Mouse (Mus musculus): ENCODE data around the gene Lin52. TPM values are rescaled to one million over a fixed set of nuclear protein-coding genes. Genes with fewer than 3 reads are reported as not detected.

The Lin52 gene
- total RNA-seq, 2 experiments from 2014 or later: 21.3 to 24.6 TPM

- intact Hi-C loops (cut with DNase I): loop anchor here (10.0 kb wide), 1 partner anchor 295 kb away; no protein-coding TSS in a partner anchor
- no peak for DNase-seq (ENCODE audit: low spot score in 2 of 2)
These were observed 8.6 kb downstream of the Lin52 start for GRCm38 (mm10) chr12:84459845-84460244.

- no peak for DNase-seq (ENCODE audit: low spot score in 2 of 2)
These were observed 10.2 kb downstream of the Lin52 start for GRCm38 (mm10) chr12:84461416-84461815.

GRCm38 (mm10) chr12:84462856-84463255 lies 11.6 kb downstream of the Lin52 start:
- intact Hi-C loops (cut with DNase I): loop anchor here (10.0 kb wide), 1 partner anchor 292 kb away; no protein-coding TSS in a partner anchor
- no peak for DNase-seq (ENCODE audit: low spot score in 2 of 2)

More at GRCm38 (mm10) chr12:84461416-84461815, 10.2 kb downstream of the Lin52 start:
- intact Hi-C loops (cut with DNase I): loop anchor here (10.0 kb wide), 1 partner anchor 293 kb away; no protein-coding TSS in a partner anchor

- no peak for DNase-seq (ENCODE audit: low spot score in 2 of 2)
- intact Hi-C loops (cut with DNase I): loop anchor here (2.0 to 10.0 kb wide), 2 partner anchors 120 to 286 kb away; no protein-coding TSS in a partner anchor
These were observed 17.5 kb downstream of the Lin52 start for GRCm38 (mm10) chr12:84468701-84469100.

GRCm38 (mm10) chr12:84478937-84479336 lies 27.7 kb downstream of the Lin52 start:
- no peak for DNase-seq (ENCODE audit: low spot score in 2 of 2)
- intact Hi-C loops (cut with DNase I): no loop called here

GRCm38 (mm10) chr12:84481251-84481650 lies 30.0 kb downstream of the Lin52 start:
- no peak for DNase-seq (ENCODE audit: low spot score in 2 of 2)
- intact Hi-C loops (cut with DNase I): no loop called here

GRCm38 (mm10) chr12:84482778-84483585 lies 31.8 kb downstream of the Lin52 start:
- intact Hi-C loops (cut with DNase I): no loop called here
- DNase-seq (ENCODE audit: low spot score in 2 of 2): no peak

- intact Hi-C loops (cut with DNase I): no loop called here
- DNase-seq (ENCODE audit: low spot score in 2 of 2): no peak
These were observed 36.3 kb downstream of the Lin52 start for GRCm38 (mm10) chr12:84487324-84488056.

- DNase-seq (ENCODE audit: low spot score in 2 of 2): no peak
- intact Hi-C loops (cut with DNase I): no loop called here
These were observed 45.6 kb downstream of the Lin52 start for GRCm38 (mm10) chr12:84496795-84497194.

GRCm38 (mm10) chr12:84500528-84501263 lies 49.5 kb downstream of the Lin52 start:
- intact Hi-C loops (cut with DNase I): no loop called here

GRCm38 (mm10) chr12:84501278-84501677 lies 50.1 kb downstream of the Lin52 start:
- DNase-seq (ENCODE audit: low spot score in 2 of 2): no peak
- intact Hi-C loops (cut with DNase I): no loop called here

More at GRCm38 (mm10) chr12:84500528-84501263, 49.5 kb downstream of the Lin52 start:
- DNase-seq (ENCODE audit: low spot score in 2 of 2): no peak

- no peak for DNase-seq (ENCODE audit: low spot score in 2 of 2)
- intact Hi-C loops (cut with DNase I): no loop called here
These were observed 55.6 kb downstream of the Lin52 start for GRCm38 (mm10) chr12:84506856-84507255.

- intact Hi-C loops (cut with DNase I): no loop called here
- DNase-seq (ENCODE audit: low spot score in 2 of 2): no peak
These were observed 60.8 kb downstream of the Lin52 start for GRCm38 (mm10) chr12:84512016-84512415.

- DNase-seq (ENCODE audit: low spot score in 2 of 2): no peak
- intact Hi-C loops (cut with DNase I): no loop called here
These were observed 64.3 kb downstream of the Lin52 start for GRCm38 (mm10) chr12:84515486-84515885.

GRCm38 (mm10) chr12:84516642-84517041 lies 65.4 kb downstream of the Lin52 start:
- intact Hi-C loops (cut with DNase I): no loop called here

GRCm38 (mm10) chr12:84518018-84518417 lies 66.8 kb downstream of the Lin52 start:
- DNase-seq (ENCODE audit: low spot score in 2 of 2): no peak
- intact Hi-C loops (cut with DNase I): no loop called here

More at GRCm38 (mm10) chr12:84516642-84517041, 65.4 kb downstream of the Lin52 start:
- no peak for DNase-seq (ENCODE audit: low spot score in 2 of 2)

- intact Hi-C loops (cut with DNase I): no loop called here
- DNase-seq (ENCODE audit: low spot score in 2 of 2): no peak
These were observed 72.5 kb downstream of the Lin52 start for GRCm38 (mm10) chr12:84523728-84524127.

GRCm38 (mm10) chr12:84524147-84525050 lies 73.2 kb downstream of the Lin52 start:
- intact Hi-C loops (cut with DNase I): no loop called here
- no peak for DNase-seq (ENCODE audit: low spot score in 2 of 2)

- no peak for DNase-seq (ENCODE audit: low spot score in 2 of 2)
- intact Hi-C loops (cut with DNase I): no loop called here
These were observed 74.2 kb downstream of the Lin52 start for GRCm38 (mm10) chr12:84525422-84525821.
